19 mouse cellular contexts compared by ENCODE assay signal in genomic region chr7:112240748-112241147, GRCm38 (mm10). TPM values are rescaled to one million over a fixed set of nuclear protein-coding genes. Genes with fewer than 3 reads are reported as not detected.
A peak's percentile ranks its signal among the peaks of the same experiment; 100 is the strongest.
DNase-seq lines count a peak whose midpoint lies in the region; ATAC-seq and TF ChIP-seq lines count a peak whose summit lies in the region.
"Had no signal": no experiment of that assay in that cellular context is flagged by ENCODE, and none has a peak within 500 bp of the region (broad histone marks: within the 10 kb centered on the region; RNA-seq: fewer than 3 reads in every experiment).

No protein-coding gene starts in this region.

- peak overlapping the region; percentile 6; the same call in 1 of the 2 replicates for H3K9ac ChIP-seq in heart, embryonic 13.5 days
- no peak overlapping the region for H3K9ac ChIP-seq in heart, embryonic 11.5 days (ENCODE audit: low read depth, low read length)
- H3K9ac ChIP-seq: limb, embryonic 12.5 days; liver, embryonic 14.5 days; midbrain, embryonic 13.5 days had no signal

- 87% methylated on average over 2 of the region's 2 CpGs for WGBS in heart, embryonic 13.5 days
- WGBS in heart, embryonic 11.5 days (ENCODE audit: insufficient replicate concordance), result 79% methylated on average over 2 of the region's 2 CpGs

- no peak for ATAC-seq in heart, embryonic 13.5 days (ENCODE audit: extremely low read depth, insufficient number of reproducible peaks, low FRiP score, low TSS enrichment)
- no peak for ATAC-seq in heart, embryonic 11.5 days (replicated peaks; ENCODE audit: insufficient number of reproducible peaks, low FRiP score, low TSS enrichment)
- ATAC-seq in megakaryocyte progenitor cell, adult 5-6 weeks (replicated peaks; ENCODE audit: poor library complexity), result peak; percentile 91
- ATAC-seq: CD4-positive, CD25-positive, alpha-beta regulatory T cell, adult 4 months; midbrain, embryonic 13.5 days had no signal

- peak overlapping the region; percentile 87 for H3K27ac ChIP-seq in heart, embryonic 13.5 days (replicated peaks)
- H3K27ac ChIP-seq in heart, embryonic 11.5 days (ENCODE audit: low read depth, low read length), result no peak overlapping the region
- H3K27ac ChIP-seq in left cerebral cortex, adult 2 months, result peak overlapping the region; percentile 86
- peak overlapping the region; percentile 86 for H3K27ac ChIP-seq in cortical plate, adult 2 months (ENCODE audit: insufficient read depth, low read length)
- H3K27ac ChIP-seq: limb, embryonic 12.5 days; liver, embryonic 14.5 days; midbrain, embryonic 13.5 days had no signal

- H3K27me3 ChIP-seq in heart, embryonic 13.5 days (replicated peaks), result no peaks in the 10 kb centered on the region
- H3K27me3 ChIP-seq in heart, embryonic 11.5 days (ENCODE audit: control insufficient read depth, insufficient read depth, low read length), result no peaks in the 10 kb centered on the region
- H3K27me3 ChIP-seq: midbrain, embryonic 13.5 days had no signal

- no peak for TF ChIP-seq POLR2A in cortical plate, adult 2 months (IDR thresholded peaks at IDR 0.05; ENCODE audit: extremely low read depth, insufficient read depth, low read length)

- no peak overlapping the region for H3K4me3 ChIP-seq in heart, embryonic 13.5 days
- H3K4me3 ChIP-seq in heart, embryonic 11.5 days (ENCODE audit: low read depth, low read length), result no peak overlapping the region
- H3K4me3 ChIP-seq in left cerebral cortex, adult 2 months, result no peak overlapping the region
- H3K4me3 ChIP-seq in cortical plate, adult 2 months (ENCODE audit: insufficient read depth, low read length), result no peak overlapping the region
- H3K4me3 ChIP-seq: gastrocnemius, adult 2 months; limb, embryonic 12.5 days; midbrain, embryonic 13.5 days had no signal

- no peak for DNase-seq in left cerebral cortex, adult 2 months (ENCODE audit: extremely low spot score in 1 of 2, low spot score in 2 of 2)
- no peak for DNase-seq in left cerebral cortex, postnatal 14 days (ENCODE audit: low spot score in 2 of 2)
- DNase-seq in spleen, postnatal 10 days (ENCODE audit: low spot score in 2 of 2), result no peak
- DNase-seq: adrenal gland, postnatal 36 days; gastrocnemius, adult 2 months; heart, adult 11 months; kidney, adult 18-20 months; kidney, postnatal 10 days; lung, postnatal 14 days; right cerebral cortex, postnatal 14 days had no signal

- no peak overlapping the region for H3K4me2 ChIP-seq in heart, embryonic 13.5 days
- H3K4me2 ChIP-seq in heart, embryonic 11.5 days, result no peak overlapping the region
- H3K4me2 ChIP-seq: limb, embryonic 12.5 days; midbrain, embryonic 13.5 days had no signal

- no peak for TF ChIP-seq CTCF in left cerebral cortex, adult 2 months (IDR thresholded peaks at IDR 0.05)
- TF ChIP-seq CTCF in cortical plate, adult 2 months (IDR thresholded peaks at IDR 0.05; ENCODE audit: extremely low read depth, insufficient read depth, low read length), result no peak

- peaks cover 93% of the 10 kb centered on the region for H3K36me3 ChIP-seq in heart, embryonic 13.5 days
- peaks cover 36% of the 10 kb centered on the region for H3K36me3 ChIP-seq in heart, embryonic 11.5 days (ENCODE audit: control insufficient read depth, insufficient read depth, low read length)
- H3K36me3 ChIP-seq: G1E; limb, embryonic 12.5 days; midbrain, embryonic 13.5 days had no signal

- H3K9me3 ChIP-seq in heart, embryonic 13.5 days, result no peaks in the 10 kb centered on the region
- H3K9me3 ChIP-seq in heart, embryonic 11.5 days (replicated peaks; ENCODE audit: control insufficient read depth, low read length), result no peaks in the 10 kb centered on the region
- H3K9me3 ChIP-seq: limb, embryonic 12.5 days; midbrain, embryonic 13.5 days had no signal

- intact Hi-C loops in left cerebral cortex, adult 2 months (cut with DNase I), result loop anchor here (1.0 kb wide), 1 partner anchor 7 kb away; no protein-coding TSS in a partner anchor
- intact Hi-C loops in left cerebral cortex, postnatal 14 days (cut with DNase I), result no loop called here

- peaks cover 98% of the 10 kb centered on the region for H3K4me1 ChIP-seq in heart, embryonic 13.5 days
- H3K4me1 ChIP-seq in heart, embryonic 11.5 days (ENCODE audit: control insufficient read depth, insufficient read depth, low read length), result peaks cover 55% of the 10 kb centered on the region
- peaks cover 34% of the 10 kb centered on the region for H3K4me1 ChIP-seq in cortical plate, adult 2 months (ENCODE audit: control insufficient read depth, insufficient read depth, low read length)

RNA-seq across cellular contexts. Expression of gene Mical2, which starts 15.1 kb away (rescaled TPM):
- 105 and 109 TPM in 2 replicates for polyA plus RNA-seq in heart, embryonic 13.5 days (2015; fragmentation: Nextera tagmentation; extraction: Ambion mirVana)
- polyA plus RNA-seq in heart, embryonic 11.5 days (2014; fragmentation: Nextera tagmentation; extraction: Ambion mirVana), result 117 and 132 TPM in 2 replicates
- total RNA-seq in left cerebral cortex, adult 2 months (2021), result 100 to 1,000 TPM; 652 to 703 TPM
- 100 to 1,000 TPM; 497 to 557 TPM for total RNA-seq in left cerebral cortex, postnatal 14 days (2021)
- 371 and 405 TPM in 2 replicates for polyA plus RNA-seq in cortical plate, adult 2 months (2012; rRNA removed)
- 0.52 and 0.88 TPM in 2 replicates for total RNA-seq in megakaryocyte progenitor cell, adult 5-6 weeks (2015)
- 0.46 and 0.54 TPM in 2 replicates for total RNA-seq in megakaryocyte progenitor cell, adult 5-6 weeks (2017)
- polyA plus RNA-seq: G1E had no signal

Comparison
In these comparisons a context has a peak if more than half of its experiments do, and no peak if none do; other contexts are left out.
1. RNA of gene Mical2, which starts 15.1 kb away (total RNA-seq): 652 to 703 TPM in left cerebral cortex, adult 2 months and 497 to 557 TPM in left cerebral cortex, postnatal 14 days; 0.46 to 0.88 TPM in megakaryocyte progenitor cell, adult 5-6 weeks; every median in the first group is over 100 times any median in the second.